In the genomic region with DNA sequence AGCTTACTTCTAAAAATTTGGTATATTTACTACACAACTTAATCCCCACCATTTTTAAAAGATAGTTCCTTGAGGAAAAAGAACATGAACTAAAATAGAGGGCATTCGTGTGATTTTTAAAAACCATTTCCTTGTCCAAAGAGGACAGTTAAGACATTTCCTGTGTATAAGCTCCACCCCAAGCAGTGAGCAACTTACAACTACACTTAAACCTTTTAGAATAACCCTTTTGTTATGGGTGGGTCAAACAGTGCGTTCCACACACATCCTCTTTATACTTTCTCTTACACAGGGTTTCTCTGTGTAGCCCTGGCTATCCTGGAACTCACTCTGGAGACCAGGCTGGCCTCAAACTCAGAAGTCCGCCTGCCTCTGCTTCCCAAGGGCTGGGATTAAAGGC, we compare ENCODE assay signal across 11 mouse cellular contexts.
A peak's percentile ranks its signal among the peaks of the same experiment; 100 is the strongest.
DNase-seq lines count a peak whose midpoint lies in the region; ATAC-seq and TF ChIP-seq lines count a peak whose summit lies in the region.
"Had no signal": no experiment of that assay in that cellular context is flagged by ENCODE, and none has a peak within 500 bp of the region (broad histone marks: within the 10 kb centered on the region; RNA-seq: fewer than 3 reads in every experiment).

No protein-coding gene starts in this region.

- H3K4me2 ChIP-seq in hindbrain, embryonic 11.5 days (replicated peaks; ENCODE audit: low read depth, low read length): no peak overlapping the region
- peak overlapping the region; percentile 71 for H3K4me2 ChIP-seq in liver, postnatal 0 days (ENCODE audit: low read depth, low read length)

- peaks cover 37% of the 10 kb centered on the region for H3K4me1 ChIP-seq in hindbrain, embryonic 10.5 days (replicated peaks)
- no peaks in the 10 kb centered on the region for H3K4me1 ChIP-seq in hindbrain, embryonic 11.5 days (replicated peaks; ENCODE audit: control insufficient read depth, insufficient read depth, low read length)
- H3K4me1 ChIP-seq in embryonic facial prominence, embryonic 10.5 days: peaks cover 50% of the 10 kb centered on the region
- peaks cover 25% of the 10 kb centered on the region for H3K4me1 ChIP-seq in liver, postnatal 0 days (ENCODE audit: insufficient read depth)

- H3K36me3 ChIP-seq in hindbrain, embryonic 10.5 days: no peaks in the 10 kb centered on the region
- H3K36me3 ChIP-seq in hindbrain, embryonic 11.5 days (ENCODE audit: control insufficient read depth, insufficient read depth, low read length): no peaks in the 10 kb centered on the region
- no peaks in the 10 kb centered on the region for H3K36me3 ChIP-seq in embryonic facial prominence, embryonic 10.5 days (replicated peaks)
- H3K36me3 ChIP-seq in liver, postnatal 0 days (replicated peaks; ENCODE audit: insufficient read depth, low read length): no peaks in the 10 kb centered on the region

- H3K27me3 ChIP-seq in hindbrain, embryonic 10.5 days (ENCODE audit: insufficient read depth, poor library complexity, severe bottlenecking): no peaks in the 10 kb centered on the region
- no peaks in the 10 kb centered on the region for H3K27me3 ChIP-seq in hindbrain, embryonic 11.5 days (ENCODE audit: control insufficient read depth, insufficient read depth, low read length)
- H3K27me3 ChIP-seq in embryonic facial prominence, embryonic 10.5 days (replicated peaks; ENCODE audit: low read depth, poor library complexity, severe bottlenecking): no peaks in the 10 kb centered on the region
- no peaks in the 10 kb centered on the region for H3K27me3 ChIP-seq in liver, postnatal 0 days (ENCODE audit: insufficient read depth, low read length)

- WGBS in hindbrain, embryonic 10.5 days: 78% methylated on average over 3 of the region's 3 CpGs
- 80% methylated on average over 3 of the region's 3 CpGs for WGBS in hindbrain, embryonic 11.5 days
- 69% methylated on average over 3 of the region's 3 CpGs for WGBS in embryonic facial prominence, embryonic 10.5 days
- WGBS in liver, postnatal 0 days (ENCODE audit: insufficient replicate concordance): 32% methylated on average over 3 of the region's 3 CpGs

- H3K9ac ChIP-seq in hindbrain, embryonic 11.5 days (ENCODE audit: low read depth, low read length): no peak overlapping the region
- H3K9ac ChIP-seq in liver, postnatal 0 days (replicated peaks): no peak overlapping the region; the same call in 1 of the 2 replicates

- no peak for TF ChIP-seq EP300 in liver, postnatal 0 days (IDR thresholded peaks at IDR 0.05; ENCODE audit: low read depth)

- no peak for DNase-seq in hindbrain, embryonic 10.5 days (ENCODE audit: low spot score)
- DNase-seq in hindbrain, embryonic 11.5 days (ENCODE audit: low spot score): no peak
- DNase-seq in embryonic facial prominence, embryonic 10.5 days (ENCODE audit: low spot score): no peak
- no peak for DNase-seq in liver, postnatal 0 days
- no peak for DNase-seq in adrenal gland, adult 18-20 months (ENCODE audit: low spot score in 2 of 2)
- no peak for DNase-seq in right cerebral cortex, postnatal 25 days
- no peak for DNase-seq in left cerebral cortex, adult 2 months (ENCODE audit: extremely low spot score in 1 of 2, low spot score in 2 of 2)
- DNase-seq: cerebellum, adult 8-10 months; thymus, postnatal 4 days had no signal

- H3K9me3 ChIP-seq in hindbrain, embryonic 10.5 days: no peaks in the 10 kb centered on the region
- H3K9me3 ChIP-seq in hindbrain, embryonic 11.5 days (ENCODE audit: control insufficient read depth, low read length): no peaks in the 10 kb centered on the region
- H3K9me3 ChIP-seq in embryonic facial prominence, embryonic 10.5 days: no peaks in the 10 kb centered on the region
- no peaks in the 10 kb centered on the region for H3K9me3 ChIP-seq in liver, postnatal 0 days (ENCODE audit: low read length)

- no peak overlapping the region for H3K27ac ChIP-seq in hindbrain, embryonic 10.5 days
- no peak overlapping the region for H3K27ac ChIP-seq in hindbrain, embryonic 11.5 days (ENCODE audit: low read depth, low read length)
- H3K27ac ChIP-seq in embryonic facial prominence, embryonic 10.5 days (replicated peaks): no peak overlapping the region
- H3K27ac ChIP-seq in liver, postnatal 0 days (ENCODE audit: low read depth): peak overlapping the region; percentile 90
- H3K27ac ChIP-seq in left cerebral cortex, adult 2 months: no peak overlapping the region

- ATAC-seq in hindbrain, embryonic 11.5 days (ENCODE audit: low FRiP score): no peak
- peak; percentile 15 for ATAC-seq in CD4-positive, CD25-positive, alpha-beta regulatory T cell, adult 4 months
- ATAC-seq in liver, postnatal 0 days: no peak

- no peak for TF ChIP-seq CTCF in liver, postnatal 0 days (IDR thresholded peaks at IDR 0.05; ENCODE audit: low read depth)
- no peak for TF ChIP-seq CTCF in left cerebral cortex, adult 2 months (IDR thresholded peaks at IDR 0.05)

- intact Hi-C loops in left cerebral cortex, adult 2 months (cut with DNase I): no loop called here

- H3K4me3 ChIP-seq in hindbrain, embryonic 10.5 days: peak overlapping the region; percentile 69; the same call in 1 of the 2 replicates
- H3K4me3 ChIP-seq in hindbrain, embryonic 11.5 days (ENCODE audit: low read depth, low read length): no peak overlapping the region
- H3K4me3 ChIP-seq in embryonic facial prominence, embryonic 10.5 days: peak overlapping the region; percentile 70
- H3K4me3 ChIP-seq in liver, postnatal 0 days (ENCODE audit: low read depth, low read length): peak overlapping the region; percentile 56
- no peak overlapping the region for H3K4me3 ChIP-seq in left cerebral cortex, adult 2 months
- H3K4me3 ChIP-seq: myocyte had no signal

Comparison
In these comparisons a context has a peak if more than half of its experiments do, and no peak if none do; other contexts are left out.
1. H3K4me3 ChIP-seq: peak in hindbrain, embryonic 10.5 days (single experiment), embryonic facial prominence, embryonic 10.5 days (single experiment) and liver, postnatal 0 days (single experiment); none in hindbrain, embryonic 11.5 days (single experiment) and left cerebral cortex, adult 2 months (single experiment).